Mouse (Mus musculus): ENCODE data around the gene Gm20388.
"Not testable (repeated sequence)": the region's sequence is repeated elsewhere in the genome, so short reads cannot be mapped to it uniquely, and the experiment has no call there.

Gm20388 gene

DNA sequence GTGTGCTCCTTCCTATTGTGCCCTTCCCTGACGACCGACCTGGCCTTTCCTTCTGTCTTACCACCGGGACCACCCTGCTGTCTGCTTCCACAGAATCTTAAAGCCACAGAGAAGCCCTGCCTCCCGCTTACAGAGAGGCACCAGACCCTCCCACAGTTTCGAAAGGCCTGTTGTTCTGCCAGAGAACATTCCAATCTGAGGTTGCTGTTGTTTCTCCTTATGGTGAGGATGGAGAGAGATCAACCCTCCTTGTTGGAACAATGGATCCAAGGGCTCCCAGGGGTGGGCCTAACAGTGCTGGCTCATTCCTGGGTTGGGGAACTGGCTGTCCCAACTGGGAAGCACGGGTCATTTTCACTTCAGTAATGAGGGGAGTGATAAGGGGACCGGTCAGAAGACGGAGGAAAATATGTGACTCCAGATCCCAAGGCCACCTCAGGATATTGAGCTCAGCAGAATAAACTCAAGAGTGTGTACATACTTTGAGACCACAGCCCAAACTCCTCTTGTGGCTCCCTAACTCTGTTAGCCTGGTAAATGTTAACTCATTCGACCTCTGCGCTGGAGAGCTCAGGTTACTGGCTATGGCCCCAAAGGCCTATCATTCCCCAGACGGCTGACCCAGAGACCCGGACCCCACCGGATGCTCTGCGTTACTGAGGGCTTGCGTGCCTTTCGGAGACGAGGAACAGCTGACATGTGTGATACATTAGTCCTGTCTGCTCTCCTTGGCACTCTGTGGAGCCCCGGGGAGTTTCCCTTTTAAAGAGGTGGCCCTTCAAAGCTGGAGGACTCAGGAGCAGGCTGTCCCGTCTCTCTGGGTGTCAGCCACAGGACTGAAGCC, 3275.1 kb downstream of the Gm20388 start, which contains the start of gene Dpep1:
Dpep1 (plus strand) TSS at position 677 of the 844 bp plus-strand sequence.
- no peak for DNase-seq (ENCODE audit: low read depth, low spot score)

DNA sequence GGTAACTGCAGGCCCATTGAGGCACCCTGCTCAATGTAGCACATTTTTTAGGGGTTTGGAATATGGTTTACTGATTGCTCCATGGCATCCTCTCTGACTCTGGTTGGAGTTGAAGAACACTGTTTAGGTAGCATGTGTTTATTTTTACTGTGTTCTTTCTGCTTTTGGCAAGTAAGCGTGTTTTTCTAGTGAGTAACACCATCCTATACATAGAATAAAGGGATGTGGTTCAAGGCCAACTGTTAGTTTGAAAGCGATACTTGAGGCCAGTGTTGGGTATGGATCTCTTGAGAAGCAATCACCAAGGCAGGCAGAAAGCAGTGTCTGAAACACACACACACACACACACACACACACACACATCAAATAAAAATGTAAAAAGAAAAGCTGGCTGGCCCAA, 3277.4 kb downstream of the Gm20388 start:
- DNase-seq (ENCODE audit: low read depth, low spot score), result no peak

DNA sequence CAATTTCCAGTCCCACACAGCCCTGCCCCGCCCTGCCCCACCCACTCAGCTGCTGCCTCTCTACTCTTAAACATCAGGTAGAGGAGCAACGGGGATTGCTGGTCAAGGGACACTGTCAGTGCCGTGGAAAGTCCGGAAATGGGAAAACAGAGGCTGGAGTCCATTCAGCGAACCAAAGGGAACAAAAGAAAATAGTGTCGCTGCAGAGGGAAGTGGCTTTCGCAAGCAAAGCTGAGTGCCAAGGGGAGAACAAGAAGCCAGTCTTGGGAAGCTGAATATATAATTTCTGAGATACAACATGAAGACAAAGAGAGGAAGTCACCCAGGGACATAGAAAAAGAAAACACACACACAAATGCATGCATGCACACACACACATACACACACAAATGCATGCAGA, 3278.2 kb downstream of the Gm20388 start:
- DNase-seq (ENCODE audit: low read depth, low spot score), result no peak

DNA sequence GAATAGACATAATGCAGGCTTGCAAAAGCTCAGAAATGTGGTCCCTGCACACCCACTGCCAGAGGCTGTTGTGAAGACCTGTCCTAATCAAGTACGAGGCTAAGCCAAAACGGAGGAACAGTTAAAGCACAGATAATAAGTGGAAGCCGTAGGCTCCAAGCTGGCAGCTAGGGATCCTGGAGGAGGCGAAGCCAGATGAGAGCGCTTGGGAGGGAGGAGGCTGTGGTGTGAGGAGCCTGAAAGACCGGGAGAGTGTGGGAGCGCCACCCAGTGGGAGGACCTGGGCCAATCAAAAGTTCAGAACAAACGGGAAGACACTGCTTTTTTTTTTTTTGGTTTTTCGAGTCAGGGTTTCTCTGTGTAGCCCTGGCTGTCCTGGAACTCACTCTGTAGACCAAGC, 3280.0 kb downstream of the Gm20388 start:
- peak; percentile 92 for DNase-seq (ENCODE audit: low read depth, low spot score)

DNA sequence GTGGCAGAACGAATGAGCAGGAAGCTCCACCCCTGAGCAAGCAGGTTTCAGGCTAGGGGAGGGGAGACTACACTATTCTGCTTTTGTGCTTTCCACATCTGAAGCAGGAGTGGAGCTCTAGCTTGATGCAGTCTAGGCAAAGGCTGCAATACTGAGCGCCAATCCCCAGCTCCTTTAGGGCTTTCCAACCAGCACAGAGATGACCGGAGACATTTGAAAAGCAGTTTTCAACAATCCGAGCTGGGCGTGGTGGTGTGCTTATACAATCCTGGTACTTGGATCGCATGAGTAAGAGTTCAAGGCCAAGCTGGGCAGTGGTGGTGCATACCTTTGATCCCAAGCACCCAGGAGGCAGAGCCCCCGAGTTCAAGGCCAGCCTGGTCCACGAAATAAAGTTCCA, 3281.3 kb downstream of the Gm20388 start:
- DNase-seq (ENCODE audit: low read depth, low spot score), result no peak

DNA sequence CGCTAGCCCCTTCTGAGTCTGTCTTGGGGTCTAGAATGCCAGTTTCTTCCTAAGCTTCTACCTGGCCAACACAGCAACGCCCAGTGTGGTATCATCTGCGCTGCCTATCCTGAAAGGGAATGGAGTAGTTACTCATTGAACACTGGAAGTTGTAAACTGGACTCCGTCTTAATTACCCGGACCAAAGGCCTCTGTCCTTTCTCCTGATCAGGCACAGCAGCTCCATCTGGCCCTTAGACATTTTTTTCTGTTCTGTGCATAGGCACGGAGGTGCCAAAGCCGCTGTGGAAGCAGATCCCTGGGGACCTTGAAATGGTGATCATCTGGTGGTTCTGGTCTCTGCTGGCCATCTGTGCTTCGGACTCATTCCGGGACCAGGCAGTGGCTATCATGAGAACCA, 3283.1 kb downstream of the Gm20388 start:
- DNase-seq (ENCODE audit: low read depth, low spot score), result no peak

DNA sequence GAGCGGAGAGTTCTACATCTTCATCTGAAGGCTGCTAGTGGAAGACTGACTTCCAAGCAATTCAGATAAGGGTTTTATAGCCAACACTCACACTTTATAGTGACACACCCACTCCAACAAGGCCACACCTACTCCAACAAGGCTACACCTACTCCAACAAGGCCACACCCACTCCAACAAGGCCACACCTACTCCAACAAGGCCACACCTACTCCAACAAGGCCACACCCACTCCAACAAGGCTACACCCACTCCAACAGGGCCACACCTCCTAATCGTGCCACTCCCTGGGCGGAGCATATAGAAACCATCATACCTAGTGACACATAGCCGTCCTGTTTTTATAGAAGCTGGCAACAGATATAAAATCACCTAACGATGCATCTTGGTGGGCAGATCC, 3286.4 kb downstream of the Gm20388 start:
- not testable (repeated sequence) for DNase-seq (ENCODE audit: low read depth, low spot score)

DNA sequence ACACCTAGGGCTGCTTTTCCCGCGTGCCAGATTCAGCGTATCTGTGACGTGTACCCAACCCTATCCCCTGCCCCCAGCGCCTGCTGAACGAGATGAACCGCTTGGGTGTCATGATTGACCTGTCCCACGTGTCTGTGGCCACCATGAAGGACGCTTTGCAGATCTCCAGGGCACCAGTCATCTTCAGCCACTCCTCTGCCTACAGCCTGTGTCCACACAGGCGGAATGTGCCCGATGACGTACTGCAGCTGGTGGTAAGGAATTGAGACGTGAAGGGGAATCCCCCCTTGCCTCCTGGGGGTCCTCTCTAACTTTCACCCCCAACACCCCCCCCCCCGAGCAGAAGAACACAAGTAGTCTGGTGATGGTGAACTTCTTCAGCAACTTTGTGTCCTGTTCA, 3289.2 kb downstream of the Gm20388 start:
- no peak for DNase-seq (ENCODE audit: low read depth, low spot score)

DNA sequence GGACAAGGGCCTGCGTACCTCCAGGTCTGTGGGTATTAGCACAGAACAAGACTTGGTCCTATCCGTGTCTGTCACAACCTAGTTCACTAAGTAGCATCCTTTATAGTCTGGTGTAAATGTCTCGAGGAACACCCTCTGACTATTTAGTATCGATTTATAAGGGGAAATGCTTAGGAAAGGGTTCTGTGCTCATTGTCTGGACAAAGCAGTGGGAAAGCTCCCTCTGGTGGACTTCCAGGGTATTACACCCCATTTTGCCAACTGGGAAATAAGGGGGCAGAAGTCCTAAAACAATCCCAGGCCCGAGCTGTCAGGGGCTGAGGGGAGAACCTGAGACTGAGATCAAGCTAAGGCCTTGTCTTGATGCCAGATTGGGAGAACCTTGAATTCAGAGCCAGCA, 3291.6 kb downstream of the Gm20388 start:
- peak; percentile 83 for DNase-seq (ENCODE audit: low read depth, low spot score)

DNA sequence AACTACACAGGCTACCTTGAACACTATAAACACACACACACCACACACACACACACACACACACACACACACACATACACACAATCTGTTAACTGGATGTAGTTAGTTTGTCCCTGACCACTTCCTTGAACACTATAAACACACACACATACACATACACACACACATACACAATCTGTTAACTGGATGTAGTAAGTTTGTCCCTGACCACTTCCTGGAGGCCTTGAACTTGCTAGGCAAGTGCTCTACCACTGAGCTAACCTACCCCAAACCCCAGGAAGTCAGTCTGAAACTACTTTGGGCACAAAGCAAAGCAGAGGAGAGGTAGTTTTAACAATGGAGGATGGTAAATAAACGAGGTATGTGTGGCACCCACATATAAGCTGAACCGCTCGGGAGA, 3292.9 kb downstream of the Gm20388 start:
- no peak for DNase-seq (ENCODE audit: low read depth, low spot score)

DNA sequence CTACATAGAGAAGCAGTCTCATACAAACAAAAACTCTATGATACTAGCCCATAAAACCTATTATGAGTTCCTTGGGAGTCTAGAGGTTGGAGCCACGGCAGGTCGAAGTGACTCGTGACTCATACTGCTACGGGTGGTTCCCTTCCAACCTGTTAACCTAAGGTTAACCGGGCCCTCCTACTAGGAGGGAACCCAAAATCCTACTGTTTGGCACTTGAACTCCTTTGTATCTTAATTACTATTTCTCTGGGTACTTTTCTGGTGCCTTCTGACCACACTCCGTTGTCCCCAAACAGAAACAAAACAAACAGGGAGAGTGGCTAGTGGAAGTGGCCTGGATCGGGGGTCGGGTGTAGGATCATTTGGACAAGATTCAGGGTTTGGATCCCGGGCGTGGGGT, 3301.2 kb downstream of the Gm20388 start:
- DNase-seq (ENCODE audit: low read depth, low spot score), result no peak

DNA sequence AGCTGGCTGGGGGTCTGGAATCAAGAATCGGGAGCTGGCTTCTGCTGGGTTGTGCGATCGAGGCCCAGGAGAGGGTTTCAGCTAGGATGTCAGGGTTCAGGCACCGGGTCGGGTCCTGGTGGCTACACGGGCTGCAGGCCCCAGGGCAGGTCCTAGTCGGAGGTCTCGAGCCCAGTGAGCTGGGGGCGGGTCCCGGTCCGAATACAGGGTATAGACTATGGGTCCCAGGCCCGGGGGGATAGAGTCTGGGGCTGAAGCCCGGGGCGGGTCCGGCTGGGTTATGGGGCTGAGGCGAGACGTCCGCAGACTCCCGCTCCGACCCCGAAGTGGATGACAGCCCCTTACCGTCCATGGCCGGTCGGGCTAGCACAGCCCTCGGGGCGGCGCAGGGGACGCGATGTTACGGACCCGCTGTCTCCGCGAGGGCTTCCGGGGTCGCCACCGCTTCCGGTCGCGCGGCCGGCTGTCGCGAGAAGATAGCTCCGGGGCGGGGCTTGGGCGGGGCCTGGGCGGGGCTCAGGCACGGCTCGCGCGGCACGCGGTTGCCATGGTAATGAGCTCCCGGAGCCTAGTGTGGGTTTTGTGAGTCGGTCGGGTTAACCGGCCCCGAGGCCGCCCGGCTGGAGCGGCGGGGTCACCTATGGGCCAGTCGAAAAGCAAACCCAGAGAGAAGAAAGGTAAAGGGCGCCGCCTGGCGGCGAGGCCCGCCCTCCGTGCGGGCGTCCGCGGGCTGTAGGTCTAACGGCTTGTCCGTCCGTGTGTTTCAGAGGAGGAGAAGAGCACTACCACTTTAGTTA, 3301.9 kb downstream of the Gm20388 start, which contains the start of the genes Chmp1a and Spata33:
Chmp1a (minus strand) TSS at position 443 of the 797 bp plus-strand sequence.
Spata33 (plus strand) TSS at position 512 of the 797 bp plus-strand sequence.
- peak; percentile 93 for DNase-seq (ENCODE audit: low read depth, low spot score)

DNA sequence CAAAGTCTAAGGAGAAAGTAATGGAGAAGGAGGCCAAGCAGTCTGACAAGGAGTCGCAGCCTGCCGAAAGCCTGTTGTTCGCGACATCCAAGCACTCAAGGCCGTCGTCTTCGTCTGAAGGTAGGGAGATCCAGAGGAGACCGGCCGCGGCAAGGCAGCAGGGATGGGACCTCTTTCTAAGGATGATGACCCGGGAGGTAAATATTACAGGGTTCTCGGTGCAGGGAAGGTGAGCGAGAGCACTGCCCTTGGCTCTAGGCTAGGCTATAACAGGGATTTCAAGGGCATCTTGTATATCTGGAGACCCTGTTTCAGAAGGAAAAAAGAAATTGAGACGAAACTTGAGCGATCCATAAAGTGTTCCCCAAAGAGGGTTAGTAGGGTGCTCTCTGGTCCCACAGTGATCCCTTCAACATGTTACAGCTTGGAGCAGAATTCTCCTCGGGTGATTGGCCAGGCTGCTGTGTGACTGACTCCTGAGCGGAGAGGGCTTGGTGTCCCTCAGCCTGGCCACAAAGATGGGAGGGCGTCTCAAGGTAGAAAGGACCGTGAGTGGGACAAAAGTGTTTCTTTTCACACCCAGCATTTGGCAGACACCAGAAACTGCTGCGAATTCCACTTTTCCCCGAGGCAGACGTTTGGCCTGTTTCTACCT, 3302.6 kb downstream of the Gm20388 start:
- no peak for DNase-seq (ENCODE audit: low read depth, low spot score)

DNA sequence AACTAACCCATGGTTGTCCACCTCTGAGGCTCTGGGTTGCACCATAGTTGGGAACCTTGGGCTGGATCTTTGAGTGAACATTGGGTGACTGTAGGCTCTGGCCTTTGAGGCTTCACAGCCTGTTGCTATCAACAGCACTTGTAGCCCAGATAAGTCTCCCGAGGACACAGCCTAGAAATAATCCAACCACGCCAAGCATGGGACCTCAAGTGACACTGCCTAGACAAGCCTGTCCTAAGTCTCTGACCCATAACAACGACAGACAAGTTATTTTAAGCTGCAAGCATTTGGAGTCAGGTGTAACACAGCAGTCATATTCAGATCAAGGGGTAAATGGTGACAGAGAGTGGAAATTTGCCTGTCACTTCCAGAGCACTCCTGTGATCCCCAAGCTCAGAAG, 3304.8 kb downstream of the Gm20388 start:
- no peak for DNase-seq (ENCODE audit: low read depth, low spot score)

DNA sequence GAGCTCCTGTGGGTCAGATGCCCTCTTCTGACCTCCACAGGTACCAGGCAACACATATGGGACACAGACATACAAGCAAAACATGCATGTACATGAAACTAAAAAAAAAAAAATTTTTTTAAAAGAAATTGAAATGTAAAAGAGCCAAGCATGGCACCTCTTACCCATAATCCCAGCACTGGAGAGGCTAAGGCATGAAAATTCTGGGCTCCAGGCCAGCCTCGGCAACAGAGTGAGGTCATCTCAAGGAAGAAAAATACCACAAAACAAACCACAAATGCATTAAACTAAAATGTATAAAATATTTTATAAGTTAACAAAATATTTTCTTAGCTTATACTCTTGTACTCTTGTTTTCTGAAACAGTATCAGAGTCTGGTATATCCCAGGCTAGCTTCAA, 3310.3 kb downstream of the Gm20388 start:
- no peak for DNase-seq (ENCODE audit: low read depth, low spot score)

DNA sequence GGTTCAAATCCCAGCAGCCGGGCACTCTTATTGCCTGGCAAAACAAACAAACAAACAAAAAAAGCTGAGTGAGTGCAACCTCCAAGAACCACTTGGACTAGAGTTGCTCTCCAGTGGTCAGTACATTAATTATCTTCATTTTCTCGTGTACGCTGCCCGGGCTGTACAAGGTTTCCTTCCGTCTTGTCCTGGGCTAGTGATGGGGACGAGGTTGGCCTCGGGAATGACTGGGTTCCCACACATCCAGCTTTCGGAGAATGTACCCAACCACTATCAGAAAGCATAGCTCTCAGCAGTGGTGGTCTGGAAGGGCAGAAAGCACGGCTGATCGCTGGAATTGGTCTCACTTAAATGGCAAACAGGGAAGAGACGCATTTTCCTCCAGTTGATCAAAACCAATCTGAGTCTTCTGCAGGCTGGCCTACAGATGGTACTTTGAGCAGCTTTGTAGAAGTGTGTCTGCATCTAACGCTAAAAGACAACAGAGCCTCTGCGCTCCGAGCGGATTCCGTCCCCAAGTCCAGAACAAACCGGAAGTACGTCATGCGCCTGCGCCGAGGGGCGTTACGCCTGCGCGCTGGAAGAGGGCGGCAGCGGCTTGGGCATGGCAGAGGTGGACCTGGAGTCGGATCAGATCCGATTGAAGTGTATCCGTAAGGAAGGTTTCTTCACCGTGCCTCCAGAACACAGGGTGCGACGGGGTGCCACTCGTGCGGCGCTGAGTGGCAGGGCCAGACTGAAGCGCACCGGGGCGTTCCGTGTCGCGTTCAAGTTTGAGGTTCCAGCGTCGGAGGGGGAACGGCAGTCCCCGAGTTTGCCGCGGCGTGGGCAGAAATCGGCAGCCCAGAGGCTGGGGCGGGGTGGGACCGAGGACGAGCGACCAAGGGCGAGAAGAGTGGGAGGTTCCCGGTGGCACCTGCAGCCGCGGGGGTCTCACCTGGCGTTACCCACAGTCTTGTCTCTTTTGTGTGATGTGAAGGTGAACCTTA, 3313.9 kb downstream of the Gm20388 start, which contains the start of gene Cdk10:
Cdk10 (plus strand) TSS at position 565 of the 989 bp plus-strand sequence.
- DNase-seq (ENCODE audit: low read depth, low spot score), result peak; percentile 98

DNA sequence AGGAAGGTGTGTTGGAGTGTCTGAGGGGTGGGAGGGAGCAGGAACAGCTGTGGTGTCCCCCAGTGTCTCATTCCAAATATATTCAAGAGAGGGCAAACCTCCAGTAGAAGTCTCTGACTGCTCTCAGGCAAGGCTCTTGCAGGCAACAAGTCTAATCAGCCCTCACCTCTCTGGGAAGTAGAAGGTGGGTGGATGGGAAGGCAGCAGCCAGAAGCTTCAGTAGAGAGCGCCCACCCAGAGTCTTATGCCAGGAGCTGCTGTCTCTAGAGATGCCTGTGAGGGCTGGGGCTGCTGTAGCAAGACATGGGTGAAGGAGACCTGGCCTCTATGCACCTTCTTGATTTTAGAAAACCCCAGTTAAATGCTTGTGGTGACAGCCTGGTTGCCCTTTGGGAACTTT, 3317.8 kb downstream of the Gm20388 start:
- peak; percentile 80 for DNase-seq (ENCODE audit: low read depth, low spot score)

DNA sequence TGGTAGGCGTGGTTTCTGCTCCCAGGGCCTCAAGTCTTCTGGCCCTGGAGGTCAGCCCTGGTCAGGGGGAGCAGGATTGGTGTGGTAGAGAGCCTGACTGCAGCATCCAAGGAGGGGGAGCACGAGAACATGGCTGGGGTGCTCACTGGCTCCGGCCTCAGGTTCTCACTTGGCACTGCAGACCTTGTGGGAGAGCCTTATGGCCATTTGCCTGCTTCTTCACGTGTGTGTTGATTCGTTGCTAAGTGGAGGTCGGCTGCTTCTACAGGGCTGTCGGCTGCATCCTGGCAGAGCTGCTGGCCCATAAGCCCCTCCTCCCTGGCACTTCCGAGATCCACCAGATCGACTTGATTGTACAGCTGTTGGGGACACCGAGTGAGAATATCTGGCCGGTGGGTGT, 3319.7 kb downstream of the Gm20388 start:
- not testable (repeated sequence) for DNase-seq (ENCODE audit: low read depth, low spot score)

DNA sequence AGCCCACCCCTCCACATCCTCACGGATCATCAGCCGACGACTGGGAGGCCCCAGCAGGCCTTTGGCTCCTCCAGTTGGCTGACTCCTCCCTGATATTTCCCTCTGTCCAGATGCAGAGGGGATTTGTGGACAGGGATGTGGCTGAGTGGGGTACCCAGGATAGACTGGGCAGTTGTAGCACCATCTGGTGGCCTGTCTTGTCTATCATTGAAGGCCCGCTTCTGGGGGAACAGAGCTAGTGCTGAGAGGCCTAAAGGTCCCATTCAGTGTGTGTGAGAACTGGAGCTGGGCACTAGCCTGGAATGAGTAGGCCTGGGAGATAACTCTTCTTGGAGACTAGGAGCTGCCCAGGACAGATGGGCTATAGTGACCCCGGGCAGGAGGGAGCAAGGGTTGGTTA, 3321.1 kb downstream of the Gm20388 start:
- DNase-seq (ENCODE audit: low read depth, low spot score), result no peak

DNA sequence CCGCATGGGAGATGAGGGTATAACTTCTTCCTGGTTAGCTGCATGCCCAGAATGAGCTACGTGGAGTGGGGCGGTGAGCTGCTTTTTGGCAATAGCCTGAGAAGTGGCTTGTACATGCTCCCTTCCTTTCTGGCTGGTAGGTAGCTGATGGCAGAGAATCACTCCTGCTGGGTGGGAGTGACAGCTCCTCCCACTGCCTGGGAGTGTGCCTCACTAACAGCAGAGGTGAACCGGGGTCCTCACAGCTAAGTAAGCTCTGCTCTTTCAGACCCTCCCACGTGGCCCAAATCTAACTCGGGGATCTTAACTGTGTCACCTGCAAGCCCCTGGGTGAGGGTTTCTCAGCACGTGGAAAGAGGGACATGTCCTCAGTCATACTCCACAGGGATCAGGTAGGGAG, 3321.9 kb downstream of the Gm20388 start:
- DNase-seq (ENCODE audit: low read depth, low spot score), result peak; percentile 63

DNA sequence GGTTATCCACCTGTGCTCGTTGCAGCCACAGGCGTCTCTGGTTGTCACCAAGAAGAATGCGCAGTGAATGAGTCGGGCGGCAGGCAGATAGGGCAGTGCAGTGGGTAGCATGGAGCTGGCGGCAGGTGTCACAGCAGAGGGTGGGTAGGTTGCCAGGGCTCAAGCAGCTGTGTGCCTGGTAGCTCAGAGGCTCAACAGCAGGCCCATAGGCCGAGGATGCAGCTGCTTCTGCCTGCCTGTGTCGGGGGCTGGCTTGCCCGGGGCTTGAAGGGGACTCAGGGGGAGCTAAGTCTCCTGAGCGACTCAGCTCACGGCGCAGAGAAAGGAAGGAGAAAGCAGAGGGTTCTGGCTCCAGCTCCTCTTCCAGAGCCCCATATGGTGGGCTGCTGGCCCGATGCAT, 3322.7 kb downstream of the Gm20388 start:
- no peak for DNase-seq (ENCODE audit: low read depth, low spot score)
